Mouse (Mus musculus): ENCODE measurements around the gene Tpcn2. TPM values are rescaled to one million over a fixed set of nuclear protein-coding genes. Genes with fewer than 3 reads are reported as not detected.

Tpcn2 gene
- polyA plus RNA-seq, 1 experiment from 2014 or later = 5.7 TPM

- Histone ChIP-seq H3K4me2 (replicated peaks) (no peak overlapping the region), H3K9ac (no peak overlapping the region), H3K27me3 (replicated peaks) (no peaks in the 10 kb centered on the region), H3K4me3 (no peak overlapping the region), H3K9me3 (no peaks in the 10 kb centered on the region), H3K27ac (no peak overlapping the region), H3K4me1 (no peaks in the 10 kb centered on the region), H3K36me3 (no peaks in the 10 kb centered on the region)
- no peak for ATAC-seq (ENCODE audit: low FRiP score, low read depth)
- 79% methylated on average over 9 of the region's 9 CpGs for WGBS
Observed at GRCm38 (mm10) chr7:145231659-145232058, 52.2 kb downstream of the Tpcn2 start.

GRCm38 (mm10) chr7:145226641-145227040 lies 57.2 kb downstream of the Tpcn2 start:
- Histone ChIP-seq H3K4me2 (replicated peaks) (no peak overlapping the region), H3K9ac (no peak overlapping the region), H3K36me3 (no peaks in the 10 kb centered on the region), H3K9me3 (no peaks in the 10 kb centered on the region), H3K27me3 (replicated peaks) (no peaks in the 10 kb centered on the region), H3K4me1 (0 out of 2 replicates have a peak, but pooled peaks cover 4% of the 10 kb centered on the region), H3K4me3 (no peak overlapping the region), H3K27ac (no peak overlapping the region)
- ATAC-seq (ENCODE audit: low FRiP score, low read depth) = no peak
- WGBS = 94% methylated on average over 6 of the region's 6 CpGs

- 91% methylated on average over 6 of the region's 6 CpGs for WGBS
- Histone ChIP-seq H3K4me2 (replicated peaks) (no peak overlapping the region), H3K27me3 (replicated peaks) (no peaks in the 10 kb centered on the region), H3K4me3 (no peak overlapping the region), H3K36me3 (no peaks in the 10 kb centered on the region), H3K9ac (no peak overlapping the region), H3K4me1 (0 out of 2 replicates have a peak, but pooled peaks cover 4% of the 10 kb centered on the region), H3K27ac (no peak overlapping the region), H3K9me3 (no peaks in the 10 kb centered on the region)
- ATAC-seq (ENCODE audit: low FRiP score, low read depth) = no peak
Observed at GRCm38 (mm10) chr7:145225626-145226025, 58.2 kb downstream of the Tpcn2 start.

GRCm38 (mm10) chr7:145221841-145222689 lies 61.7 kb downstream of the Tpcn2 start:
- ATAC-seq (ENCODE audit: low FRiP score, low read depth) = no peak
- Histone ChIP-seq H3K36me3 (no peaks in the 10 kb centered on the region), H3K4me1 (peaks cover 4% of the 10 kb centered on the region; the same call in 1 of the 2 replicates), H3K27ac (no peak overlapping the region), H3K9me3 (no peaks in the 10 kb centered on the region), H3K4me2 (replicated peaks) (no peak overlapping the region), H3K27me3 (replicated peaks) (no peaks in the 10 kb centered on the region), H3K4me3 (no peak overlapping the region), H3K9ac (no peak overlapping the region)
- 34% methylated on average over 2 of the region's 2 CpGs for WGBS

GRCm38 (mm10) chr7:145221346-145221745 lies 62.5 kb downstream of the Tpcn2 start:
- Histone ChIP-seq H3K36me3 (no peaks in the 10 kb centered on the region), H3K4me3 (no peak overlapping the region), H3K27ac (no peak overlapping the region), H3K9me3 (no peaks in the 10 kb centered on the region), H3K9ac (no peak overlapping the region), H3K27me3 (replicated peaks) (no peaks in the 10 kb centered on the region), H3K4me2 (replicated peaks) (no peak overlapping the region), H3K4me1 (peaks cover 8% of the 10 kb centered on the region; the same call in 1 of the 2 replicates)
- 74% methylated on average over 2 of the region's 2 CpGs for WGBS
- no peak for ATAC-seq (ENCODE audit: low FRiP score, low read depth)

GRCm38 (mm10) chr7:145219420-145219831 lies 64.4 kb downstream of the Tpcn2 start:
- no peaks in the 10 kb centered on the region for H3K36me3 ChIP-seq
- H3K27me3 ChIP-seq (replicated peaks) = no peaks in the 10 kb centered on the region
- H3K9ac ChIP-seq = no peak overlapping the region
- H3K27ac ChIP-seq = no peak overlapping the region
- no peaks in the 10 kb centered on the region for H3K9me3 ChIP-seq
- WGBS = 84% methylated on average over 9 of the region's 9 CpGs
- ATAC-seq (ENCODE audit: low FRiP score, low read depth) = no peak
- H3K4me3 ChIP-seq = no peak overlapping the region
- H3K4me2 ChIP-seq (replicated peaks) = no peak overlapping the region
- H3K4me1 ChIP-seq = peaks cover 9% of the 10 kb centered on the region; the same call in 1 of the 2 replicates

- H3K36me3 ChIP-seq = no peaks in the 10 kb centered on the region
- H3K4me1 ChIP-seq = peaks cover 21% of the 10 kb centered on the region
- no peaks in the 10 kb centered on the region for H3K27me3 ChIP-seq (replicated peaks)
- no peaks in the 10 kb centered on the region for H3K9me3 ChIP-seq
- no peak for ATAC-seq (ENCODE audit: low FRiP score, low read depth)
- H3K9ac ChIP-seq = no peak overlapping the region
- 50% methylated on average over 1 of the region's 1 CpGs for WGBS
- H3K4me3 ChIP-seq = no peak overlapping the region
- no peak overlapping the region for H3K4me2 ChIP-seq (replicated peaks)
- no peak overlapping the region for H3K27ac ChIP-seq
Observed at GRCm38 (mm10) chr7:145216591-145216990, 67.2 kb downstream of the Tpcn2 start.

GRCm38 (mm10) chr7:145215476-145215875 lies 68.3 kb downstream of the Tpcn2 start:
- no peak for ATAC-seq (ENCODE audit: low FRiP score, low read depth)
- Histone ChIP-seq H3K9ac (no peak overlapping the region), H3K4me2 (replicated peaks) (no peak overlapping the region), H3K27ac (no peak overlapping the region), H3K27me3 (replicated peaks) (no peaks in the 10 kb centered on the region), H3K4me1 (peaks cover 30% of the 10 kb centered on the region), H3K4me3 (no peak overlapping the region), H3K36me3 (no peaks in the 10 kb centered on the region), H3K9me3 (no peaks in the 10 kb centered on the region)
- 85% methylated on average over 4 of the region's 4 CpGs for WGBS

- Histone ChIP-seq H3K9me3 (no peaks in the 10 kb centered on the region), H3K36me3 (no peaks in the 10 kb centered on the region), H3K4me2 (replicated peaks) (no peak overlapping the region), H3K9ac (no peak overlapping the region), H3K27ac (peak overlapping the region; percentile 47; the same call in 1 of the 2 replicates), H3K4me1 (peaks cover 40% of the 10 kb centered on the region), H3K27me3 (replicated peaks) (no peaks in the 10 kb centered on the region), H3K4me3 (no peak overlapping the region)
- ATAC-seq (ENCODE audit: low FRiP score, low read depth) = peak; percentile 78
- WGBS = 11% methylated on average over 14 of the region's 14 CpGs
Observed at GRCm38 (mm10) chr7:145211680-145212659, 71.8 kb downstream of the Tpcn2 start.

GRCm38 (mm10) chr7:145210477-145211070 lies 73.2 kb downstream of the Tpcn2 start:
- Histone ChIP-seq H3K4me2 (replicated peaks) (no peak overlapping the region), H3K9ac (no peak overlapping the region), H3K27me3 (replicated peaks) (no peaks in the 10 kb centered on the region), H3K36me3 (no peaks in the 10 kb centered on the region), H3K4me1 (peaks cover 50% of the 10 kb centered on the region), H3K9me3 (no peaks in the 10 kb centered on the region), H3K4me3 (no peak overlapping the region), H3K27ac (no peak overlapping the region)
- 52% methylated on average over 4 of the region's 4 CpGs for WGBS
- ATAC-seq (ENCODE audit: low FRiP score, low read depth) = no peak

GRCm38 (mm10) chr7:145208006-145208405 lies 75.8 kb downstream of the Tpcn2 start, which contains the start of gene 1810010D01Rik:
Gene 1810010D01Rik, minus strand, starts transcription at chr7:145208119.
- H3K4me3 ChIP-seq = no peak within 1 kb of the TSS
- H3K27ac ChIP-seq = peak within 1 kb of the TSS; percentile 92
- no peaks in the 10 kb centered on the region for H3K9me3 ChIP-seq
- no peaks in the 10 kb centered on the region for H3K27me3 ChIP-seq (replicated peaks)
- H3K4me2 ChIP-seq (replicated peaks) = no peak within 1 kb of the TSS
- H3K4me1 ChIP-seq = peaks cover 53% of the 10 kb centered on the region
- ATAC-seq (ENCODE audit: low FRiP score, low read depth) = no peak
- WGBS = 88% methylated on average over 4 of the region's 4 CpGs
- H3K9ac ChIP-seq = no peak within 1 kb of the TSS
- H3K36me3 ChIP-seq = no peaks in the 10 kb centered on the region
